ENCODE assay signal across 8 mouse cellular contexts in genomic region chr10:80137626-80138552, GRCm38 (mm10). TPM values are rescaled to one million over a fixed set of nuclear protein-coding genes. Genes with fewer than 3 reads are reported as not detected.
DNase-seq lines count a peak whose midpoint lies in the region; ATAC-seq and TF ChIP-seq lines count a peak whose summit lies in the region.

No protein-coding gene starts in this region.

- intact Hi-C loops in heart, adult 2 months (cut with DNase I) = no loop called here

- ATAC-seq in hindbrain, embryonic 12.5 days (ENCODE audit: low FRiP score) = no peak
- no peak for ATAC-seq in megakaryocyte progenitor cell, adult 5-6 weeks (replicated peaks; ENCODE audit: poor library complexity)

- H3K9ac ChIP-seq in heart, adult 2 months (ENCODE audit: low read depth, low read length) = no peak overlapping the region
- peak overlapping the region; percentile 96 for H3K9ac ChIP-seq in hindbrain, embryonic 12.5 days

- H3K27me3 ChIP-seq in heart, adult 2 months (ENCODE audit: control insufficient read depth, insufficient read depth, low read length) = no peaks in the 10 kb centered on the region; the same call in 1 of the 2 replicates
- H3K27me3 ChIP-seq in hindbrain, embryonic 12.5 days = peaks cover 34% of the 10 kb centered on the region
- H3K27me3 ChIP-seq in midbrain, embryonic 10.5 days (ENCODE audit: low read depth, poor library complexity, severe bottlenecking) = peaks cover 72% of the 10 kb centered on the region

- TF ChIP-seq EP300 in heart, adult 2 months (IDR thresholded peaks at IDR 0.05; ENCODE audit: insufficient read depth, low read depth, low read length) = no peak

- H3K36me3 ChIP-seq in heart, adult 2 months (ENCODE audit: control insufficient read depth, insufficient read depth, low read length) = no peaks in the 10 kb centered on the region
- peaks cover 38% of the 10 kb centered on the region for H3K36me3 ChIP-seq in hindbrain, embryonic 12.5 days
- peaks cover 40% of the 10 kb centered on the region for H3K36me3 ChIP-seq in midbrain, embryonic 10.5 days

- peaks cover 3% of the 10 kb centered on the region; the same call in 1 of the 2 replicates for H3K79me2 ChIP-seq in heart, adult 2 months (replicated peaks; ENCODE audit: control insufficient read depth, insufficient read depth, low read length)

- peak overlapping the region; percentile 96 for H3K4me2 ChIP-seq in hindbrain, embryonic 12.5 days (replicated peaks)

- WGBS in heart, adult 2 months = 11% methylated on average over 33 of the region's 33 CpGs
- WGBS in hindbrain, embryonic 12.5 days = 6% methylated on average over 31 of the region's 33 CpGs
- 4% methylated on average over 33 of the region's 33 CpGs for WGBS in midbrain, embryonic 10.5 days

- no peak overlapping the region for H3K27ac ChIP-seq in heart, adult 2 months
- peak overlapping the region; percentile 96 for H3K27ac ChIP-seq in hindbrain, embryonic 12.5 days
- H3K27ac ChIP-seq in midbrain, embryonic 10.5 days (replicated peaks) = peak overlapping the region; percentile 92

- peak; percentile 94 for DNase-seq in heart, adult 11 months
- DNase-seq in heart, adult 2 months = no peak
- peak; percentile 48 for DNase-seq in urinary bladder, postnatal 14 days (ENCODE audit: low spot score)
- DNase-seq in urinary bladder, postnatal 10 days (ENCODE audit: low spot score) = no peak
- DNase-seq in midbrain, embryonic 10.5 days (ENCODE audit: low spot score) = peak; percentile 63
- no peak for DNase-seq in urinary bladder, postnatal 4 days (ENCODE audit: low spot score in 2 of 2)

- TF ChIP-seq CTCF in heart, adult 2 months (IDR thresholded peaks at IDR 0.05) = no peak

- no peak for TF ChIP-seq POLR2A in heart, adult 2 months (IDR thresholded peaks at IDR 0.05; ENCODE audit: insufficient read depth, low read depth, low read length)

- H3K9me3 ChIP-seq in hindbrain, embryonic 12.5 days (replicated peaks) = no peaks in the 10 kb centered on the region
- no peaks in the 10 kb centered on the region for H3K9me3 ChIP-seq in midbrain, embryonic 10.5 days (replicated peaks)

- no peak overlapping the region; the same call in 1 of the 2 replicates for H3K4me3 ChIP-seq in heart, adult 2 months
- peak overlapping the region; percentile 72 for H3K4me3 ChIP-seq in hindbrain, embryonic 12.5 days
- H3K4me3 ChIP-seq in midbrain, embryonic 10.5 days = peak overlapping the region; percentile 87

- peaks cover 9% of the 10 kb centered on the region for H3K4me1 ChIP-seq in heart, adult 2 months (ENCODE audit: control insufficient read depth, insufficient read depth, low read length)
- H3K4me1 ChIP-seq in hindbrain, embryonic 12.5 days = peaks cover 46% of the 10 kb centered on the region
- H3K4me1 ChIP-seq in midbrain, embryonic 10.5 days = peaks cover 65% of the 10 kb centered on the region

RNA-seq across cellular contexts. Expression of gene Atp5d, which starts 0.5 kb away (rescaled TPM):
- 1,000 to 10,000 TPM; 1,015 to 1,150 TPM for total RNA-seq in heart, adult 2 months (2021)
- polyA plus RNA-seq in heart, adult 2 months (2012; rRNA removed) = 1,139 and 1,938 TPM in 2 replicates
- polyA plus RNA-seq in hindbrain, embryonic 12.5 days (2016; fragmentation: Nextera tagmentation; extraction: Ambion mirVana) = 351 and 385 TPM in 2 replicates
- 463 and 481 TPM in 2 replicates for polyA plus RNA-seq in midbrain, embryonic 10.5 days (2016; fragmentation: Nextera tagmentation; extraction: Ambion mirVana)
- 187 and 199 TPM in 2 replicates for total RNA-seq in megakaryocyte progenitor cell, adult 5-6 weeks (2015)
- 37.6 and 39.3 TPM in 2 replicates for total RNA-seq in megakaryocyte progenitor cell, adult 5-6 weeks (2017)

RNA-seq across cellular contexts. Expression of gene Cbarp, which starts 2.7 kb away (rescaled TPM):
- total RNA-seq in heart, adult 2 months (2021) = 1 to 10 TPM; 3.9 to 4.9 TPM
- polyA plus RNA-seq in heart, adult 2 months (2012; rRNA removed) = 3.0 and 4.3 TPM in 2 replicates
- polyA plus RNA-seq in hindbrain, embryonic 12.5 days (2016; fragmentation: Nextera tagmentation; extraction: Ambion mirVana) = 18.4 and 22.3 TPM in 2 replicates
- 7.8 and 9.3 TPM in 2 replicates for polyA plus RNA-seq in midbrain, embryonic 10.5 days (2016; fragmentation: Nextera tagmentation; extraction: Ambion mirVana)
- total RNA-seq in megakaryocyte progenitor cell, adult 5-6 weeks (2015) = 3.8 and 4.8 TPM in 2 replicates
- 2.0 and 2.2 TPM in 2 replicates for total RNA-seq in megakaryocyte progenitor cell, adult 5-6 weeks (2017)

RNA-seq across cellular contexts. Expression of gene Midn, which starts 10.2 kb away (rescaled TPM):
- 100 to 1,000 TPM in 1 of 2 experiments, 10 to 100 TPM in 1; 96.2 to 102 TPM for total RNA-seq in heart, adult 2 months (2021)
- 50.1 and 74.5 TPM in 2 replicates for polyA plus RNA-seq in heart, adult 2 months (2012; rRNA removed)
- polyA plus RNA-seq in hindbrain, embryonic 12.5 days (2016; fragmentation: Nextera tagmentation; extraction: Ambion mirVana) = 42.1 and 54.5 TPM in 2 replicates
- polyA plus RNA-seq in midbrain, embryonic 10.5 days (2016; fragmentation: Nextera tagmentation; extraction: Ambion mirVana) = 17.8 and 19.7 TPM in 2 replicates
- total RNA-seq in megakaryocyte progenitor cell, adult 5-6 weeks (2015) = 21.4 and 22.2 TPM in 2 replicates
- 12.7 and 17.9 TPM in 2 replicates for total RNA-seq in megakaryocyte progenitor cell, adult 5-6 weeks (2017)

RNA-seq across cellular contexts. Expression of gene Stk11, which starts 22.3 kb away (rescaled TPM):
- total RNA-seq in heart, adult 2 months (2021) = 100 to 1,000 TPM; 140 to 161 TPM
- polyA plus RNA-seq in heart, adult 2 months (2012; rRNA removed) = 127 and 144 TPM in 2 replicates
- polyA plus RNA-seq in hindbrain, embryonic 12.5 days (2016; fragmentation: Nextera tagmentation; extraction: Ambion mirVana) = 13.1 and 16.1 TPM in 2 replicates
- polyA plus RNA-seq in midbrain, embryonic 10.5 days (2016; fragmentation: Nextera tagmentation; extraction: Ambion mirVana) = 18.0 and 19.7 TPM in 2 replicates
- 71.7 and 81.1 TPM in 2 replicates for total RNA-seq in megakaryocyte progenitor cell, adult 5-6 weeks (2015)
- 159 and 172 TPM in 2 replicates for total RNA-seq in megakaryocyte progenitor cell, adult 5-6 weeks (2017)

RNA-seq across cellular contexts. Expression of gene Cirbp, which starts 27.9 kb away (rescaled TPM):
- total RNA-seq in heart, adult 2 months (2021) = 10 to 100 TPM; 34.2 to 43.2 TPM
- 62.5 and 85.8 TPM in 2 replicates for polyA plus RNA-seq in heart, adult 2 months (2012; rRNA removed)
- 235 and 271 TPM in 2 replicates for polyA plus RNA-seq in hindbrain, embryonic 12.5 days (2016; fragmentation: Nextera tagmentation; extraction: Ambion mirVana)
- 91.8 and 135 TPM in 2 replicates for polyA plus RNA-seq in midbrain, embryonic 10.5 days (2016; fragmentation: Nextera tagmentation; extraction: Ambion mirVana)
- 16.1 and 18.4 TPM in 2 replicates for total RNA-seq in megakaryocyte progenitor cell, adult 5-6 weeks (2015)
- total RNA-seq in megakaryocyte progenitor cell, adult 5-6 weeks (2017) = 35.4 and 60.4 TPM in 2 replicates

Comparison
In these comparisons a context has a peak if more than half of its experiments do, and no peak if none do; other contexts are left out.
1. DNase-seq: peak in heart, adult 11 months (single experiment), urinary bladder, postnatal 14 days (single experiment) and midbrain, embryonic 10.5 days (single experiment); none in heart, adult 2 months (0 of 2), urinary bladder, postnatal 10 days (single experiment) and urinary bladder, postnatal 4 days (0 of 2).